Mouse (Mus musculus) liver, adult 2 months (tissue): ENCODE measurements at regions not wholly inside any gene's neighbourhood (a gene's known extent, or its start where the extent isn't known, plus 50 kb on each side); places are given as distances from the start of the nearest gene placed in this dataset.

Experiments
- CTCF ChIP-seq: fragments of 200-500 bp; IDR thresholded peaks from 2 replicates; pipeline ENCODE4 v1.5.1; 2011; ENCODE audit warnings: low read depth, low read length, control low read depth
- POLR2A ChIP-seq: fragments of 200-500 bp; IDR thresholded peaks from 2 replicates; pipeline ENCODE4 v1.6.1; 2011; ENCODE audit warnings: low read length, control low read depth; ENCODE audit not compliant: insufficient read depth; ENCODE audit errors: extremely low read depth

DNA sequence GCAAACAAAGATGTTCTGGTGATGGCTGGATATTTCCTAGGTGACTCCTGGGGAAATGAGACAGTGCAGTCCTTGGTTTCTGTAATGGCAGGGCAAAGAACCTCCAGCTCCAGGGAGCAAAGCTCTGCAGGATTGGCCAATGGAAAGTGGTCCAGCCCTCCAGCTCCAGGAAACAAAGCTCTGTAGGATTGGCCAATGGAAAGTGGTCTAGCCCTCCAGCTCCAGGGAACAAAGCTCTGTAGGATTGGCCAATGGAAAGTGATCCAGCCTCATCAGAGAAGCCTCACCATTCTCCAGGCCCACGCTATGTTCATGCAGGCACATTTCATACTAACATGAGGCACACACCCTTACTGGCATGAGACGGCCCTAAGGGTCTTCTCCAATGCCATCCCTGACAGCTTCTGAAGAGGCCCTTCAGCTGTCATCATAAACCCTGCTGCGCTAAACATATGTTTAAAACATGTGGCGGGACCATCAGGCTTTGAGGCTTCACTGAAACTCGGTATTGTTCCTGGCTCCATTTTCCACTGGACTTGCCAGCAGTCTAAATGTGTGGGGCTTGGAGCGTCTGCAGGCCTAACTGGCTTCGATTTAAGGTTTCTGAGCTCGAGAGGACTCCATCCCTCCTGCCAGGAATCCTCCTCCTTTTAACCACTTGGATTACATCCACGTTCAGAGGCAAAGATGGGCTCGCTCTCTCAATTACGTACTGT lies 175.3 kb upstream of the Ccdc54 start:
- TF ChIP-seq CTCF (no peak), POLR2A (no peak)
